Mouse (Mus musculus): ENCODE measurements at regions not wholly inside any gene's neighbourhood (a gene's known extent, or its start where the extent isn't known, plus 50 kb on each side); places are given as distances from the start of the nearest gene placed in this dataset.

GRCm38 (mm10) chr3:134124982-134125381 is 111.3 kb upstream of the Cxxc4 start:
- no peak for ATAC-seq (ENCODE audit: insufficient read depth, low FRiP score)
- Histone ChIP-seq H3K4me3 (replicated peaks; ENCODE audit: low read length) (no peak overlapping the region), H3K4me2 (ENCODE audit: low read depth, low read length) (no peak overlapping the region), H3K27me3 (ENCODE audit: control insufficient read depth, insufficient read depth, low read length) (no peaks in the 10 kb centered on the region), H3K9me3 (replicated peaks; ENCODE audit: control insufficient read depth, low read length) (no peaks in the 10 kb centered on the region), H3K36me3 (ENCODE audit: control insufficient read depth, insufficient read depth, low read length) (no peaks in the 10 kb centered on the region), H3K4me1 (ENCODE audit: control insufficient read depth, insufficient read depth, low read length) (no peaks in the 10 kb centered on the region), H3K9ac (ENCODE audit: low read length) (no peak overlapping the region), H3K27ac (ENCODE audit: low read length) (no peak overlapping the region)

DNA sequence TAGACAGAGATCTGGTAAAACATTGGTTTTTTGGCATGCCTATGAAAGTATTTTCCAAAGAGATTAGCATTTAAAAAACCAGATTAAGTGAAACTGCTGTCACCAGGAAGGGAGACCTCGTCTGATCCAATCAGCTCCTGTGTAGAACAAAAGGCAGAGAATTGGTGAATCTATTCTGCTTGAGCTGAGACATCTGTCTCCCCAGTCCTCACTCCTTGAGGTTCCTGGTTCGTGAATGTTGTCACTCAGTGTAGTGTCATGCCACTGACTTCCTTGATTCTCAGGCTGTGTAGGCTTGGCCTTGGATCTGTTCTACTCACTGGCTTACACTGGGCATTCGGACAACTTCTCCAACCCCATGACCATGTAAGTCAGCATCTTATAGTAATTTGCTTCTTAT is 105.9 kb upstream of the Cxxc4 start:
- ATAC-seq (ENCODE audit: insufficient read depth, low FRiP score), result no peak
- Histone ChIP-seq H3K27ac (ENCODE audit: low read length) (no peak overlapping the region), H3K4me2 (ENCODE audit: low read depth, low read length) (no peak overlapping the region), H3K4me3 (replicated peaks; ENCODE audit: low read length) (no peak overlapping the region), H3K36me3 (ENCODE audit: control insufficient read depth, insufficient read depth, low read length) (no peaks in the 10 kb centered on the region), H3K9me3 (replicated peaks; ENCODE audit: control insufficient read depth, low read length) (no peaks in the 10 kb centered on the region), H3K4me1 (ENCODE audit: control insufficient read depth, insufficient read depth, low read length) (no peaks in the 10 kb centered on the region), H3K9ac (ENCODE audit: low read length) (no peak overlapping the region), H3K27me3 (ENCODE audit: control insufficient read depth, insufficient read depth, low read length) (no peaks in the 10 kb centered on the region)
- WGBS, result 61% methylated on average over 3 of the region's 3 CpGs

- Histone ChIP-seq H3K4me2 (ENCODE audit: low read depth, low read length) (peak overlapping the region; percentile 29), H3K27me3 (ENCODE audit: control insufficient read depth, insufficient read depth, low read length) (no peaks in the 10 kb centered on the region), H3K9me3 (replicated peaks; ENCODE audit: control insufficient read depth, low read length) (no peaks in the 10 kb centered on the region), H3K36me3 (ENCODE audit: control insufficient read depth, insufficient read depth, low read length) (no peaks in the 10 kb centered on the region), H3K9ac (ENCODE audit: low read length) (no peak overlapping the region), H3K4me3 (replicated peaks; ENCODE audit: low read length) (no peak overlapping the region), H3K27ac (ENCODE audit: low read length) (no peak overlapping the region), H3K4me1 (ENCODE audit: control insufficient read depth, insufficient read depth, low read length) (peaks cover 7% of the 10 kb centered on the region; the same call in 1 of the 2 replicates)
- ATAC-seq (ENCODE audit: insufficient read depth, low FRiP score), result no peak
- 26% methylated on average over 7 of the region's 7 CpGs for WGBS
Measured at GRCm38 (mm10) chr3:134145251-134145650, 91.0 kb upstream of the Cxxc4 start.

DNA sequence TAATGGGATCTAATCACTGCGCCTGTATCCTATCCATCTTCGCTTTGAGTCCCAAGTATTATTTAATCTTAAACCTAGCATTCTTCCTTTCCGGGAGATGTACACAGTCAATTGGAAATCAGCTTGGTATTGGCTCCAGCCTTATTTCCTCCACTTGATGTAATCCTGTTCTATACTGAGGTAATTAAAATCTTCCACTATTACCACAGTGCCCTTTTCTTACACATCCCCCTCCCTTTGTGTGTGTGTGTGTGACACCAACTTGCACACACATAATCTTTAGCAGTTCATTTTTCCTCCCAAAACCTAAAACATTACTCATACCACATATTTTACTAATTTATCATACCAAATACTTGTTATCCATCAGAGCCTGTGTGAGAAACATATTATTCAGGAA is 90.3 kb upstream of the Cxxc4 start:
- whole genome bisulfite sequencing, result 78% methylated on average over 3 of the region's 3 CpGs
- H3K4me1 ChIP-seq (ENCODE audit: control insufficient read depth, insufficient read depth, low read length), result peaks cover 7% of the 10 kb centered on the region; the same call in 1 of the 2 replicates
- no peak overlapping the region for H3K4me2 ChIP-seq (ENCODE audit: low read depth, low read length)
- no peak overlapping the region for H3K27ac ChIP-seq (ENCODE audit: low read length)
- no peak overlapping the region for H3K4me3 ChIP-seq (replicated peaks; ENCODE audit: low read length)
- no peak for ATAC-seq (ENCODE audit: insufficient read depth, low FRiP score)
- H3K36me3 ChIP-seq (ENCODE audit: control insufficient read depth, insufficient read depth, low read length), result no peaks in the 10 kb centered on the region
- H3K9ac ChIP-seq (ENCODE audit: low read length), result no peak overlapping the region
- H3K27me3 ChIP-seq (ENCODE audit: control insufficient read depth, insufficient read depth, low read length), result no peaks in the 10 kb centered on the region
- H3K9me3 ChIP-seq (replicated peaks; ENCODE audit: control insufficient read depth, low read length), result no peaks in the 10 kb centered on the region

GRCm38 (mm10) chr3:134146373-134147224 is 89.7 kb upstream of the Cxxc4 start:
- H3K36me3 ChIP-seq (ENCODE audit: control insufficient read depth, insufficient read depth, low read length), result no peaks in the 10 kb centered on the region
- 0 out of 2 replicates have a peak overlapping the region, but pooled peaks have one; percentile 19 for H3K27ac ChIP-seq (ENCODE audit: low read length)
- H3K9me3 ChIP-seq (replicated peaks; ENCODE audit: control insufficient read depth, low read length), result no peaks in the 10 kb centered on the region
- H3K4me3 ChIP-seq (replicated peaks; ENCODE audit: low read length), result peak overlapping the region; percentile 37
- H3K27me3 ChIP-seq (ENCODE audit: control insufficient read depth, insufficient read depth, low read length), result no peaks in the 10 kb centered on the region
- H3K9ac ChIP-seq (ENCODE audit: low read length), result peak overlapping the region; percentile 52
- H3K4me1 ChIP-seq (ENCODE audit: control insufficient read depth, insufficient read depth, low read length), result peaks cover 7% of the 10 kb centered on the region; the same call in 1 of the 2 replicates
- peak overlapping the region; percentile 58 for H3K4me2 ChIP-seq (ENCODE audit: low read depth, low read length)
- 13% methylated on average over 14 of the region's 14 CpGs for WGBS
- peak; percentile 83; the same call in 1 of the 2 replicates for ATAC-seq (ENCODE audit: insufficient read depth, low FRiP score)

DNA sequence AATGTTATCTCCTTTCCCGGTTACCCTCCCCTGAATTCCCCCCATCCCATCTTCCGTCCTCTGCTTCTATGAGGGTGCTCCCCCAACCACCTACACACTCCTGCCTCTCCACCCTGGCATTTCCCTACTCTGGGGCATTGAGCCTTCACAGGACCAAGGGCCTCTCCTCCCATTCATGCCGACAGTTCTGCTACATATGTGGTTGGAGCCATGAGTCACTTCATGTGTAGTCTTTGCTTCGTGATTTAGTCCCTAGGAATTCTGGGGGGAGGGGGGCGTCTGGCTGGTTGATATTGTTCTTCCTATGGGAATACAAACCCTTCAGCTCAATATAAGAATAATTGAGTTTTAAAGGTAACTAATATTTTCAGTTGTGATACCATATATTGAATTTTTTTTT is 74.0 kb upstream of the Cxxc4 start:
- no peak overlapping the region for H3K4me2 ChIP-seq (ENCODE audit: low read depth, low read length)
- no peak overlapping the region for H3K4me3 ChIP-seq (replicated peaks; ENCODE audit: low read length)
- no peaks in the 10 kb centered on the region for H3K36me3 ChIP-seq (ENCODE audit: control insufficient read depth, insufficient read depth, low read length)
- 83% methylated on average over 5 of the region's 5 CpGs for WGBS
- ATAC-seq (ENCODE audit: insufficient read depth, low FRiP score), result no peak
- H3K27ac ChIP-seq (ENCODE audit: low read length), result no peak overlapping the region
- H3K9me3 ChIP-seq (replicated peaks; ENCODE audit: control insufficient read depth, low read length), result no peaks in the 10 kb centered on the region
- H3K27me3 ChIP-seq (ENCODE audit: control insufficient read depth, insufficient read depth, low read length), result no peaks in the 10 kb centered on the region
- no peak overlapping the region for H3K9ac ChIP-seq (ENCODE audit: low read length)
- H3K4me1 ChIP-seq (ENCODE audit: control insufficient read depth, insufficient read depth, low read length), result no peaks in the 10 kb centered on the region

GRCm38 (mm10) chr3:134169922-134170321 is 66.4 kb upstream of the Cxxc4 start:
- Histone ChIP-seq H3K36me3 (ENCODE audit: control insufficient read depth, insufficient read depth, low read length) (no peaks in the 10 kb centered on the region), H3K27ac (ENCODE audit: low read length) (no peak overlapping the region), H3K4me3 (replicated peaks; ENCODE audit: low read length) (no peak overlapping the region), H3K27me3 (ENCODE audit: control insufficient read depth, insufficient read depth, low read length) (no peaks in the 10 kb centered on the region), H3K4me2 (ENCODE audit: low read depth, low read length) (no peak overlapping the region), H3K9ac (ENCODE audit: low read length) (no peak overlapping the region), H3K4me1 (ENCODE audit: control insufficient read depth, insufficient read depth, low read length) (no peaks in the 10 kb centered on the region), H3K9me3 (replicated peaks; ENCODE audit: control insufficient read depth, low read length) (no peaks in the 10 kb centered on the region)
- no peak for ATAC-seq (ENCODE audit: insufficient read depth, low FRiP score)
- WGBS, result 39% methylated on average over 1 of the region's 1 CpGs

- WGBS, result 13% methylated on average over 3 of the region's 3 CpGs
Measured at GRCm38 (mm10) chr3:134172357-134172756, 63.9 kb upstream of the Cxxc4 start.

GRCm38 (mm10) chr3:134178491-134179054 is 57.7 kb upstream of the Cxxc4 start:
- no peaks in the 10 kb centered on the region for H3K9me3 ChIP-seq (replicated peaks; ENCODE audit: control insufficient read depth, low read length)
- H3K27ac ChIP-seq (ENCODE audit: low read length), result no peak overlapping the region
- 0 out of 2 replicates have a peak, but pooled peaks have one; percentile 17 for ATAC-seq (ENCODE audit: insufficient read depth, low FRiP score)
- no peak overlapping the region for H3K4me2 ChIP-seq (ENCODE audit: low read depth, low read length)
- WGBS, result 63% methylated on average over 7 of the region's 7 CpGs
- H3K9ac ChIP-seq (ENCODE audit: low read length), result no peak overlapping the region
- no peaks in the 10 kb centered on the region for H3K27me3 ChIP-seq (ENCODE audit: control insufficient read depth, insufficient read depth, low read length)
- no peaks in the 10 kb centered on the region for H3K4me1 ChIP-seq (ENCODE audit: control insufficient read depth, insufficient read depth, low read length)
- H3K4me3 ChIP-seq (replicated peaks; ENCODE audit: low read length), result no peak overlapping the region
- H3K36me3 ChIP-seq (ENCODE audit: control insufficient read depth, insufficient read depth, low read length), result no peaks in the 10 kb centered on the region

More at GRCm38 (mm10) chr3:134172357-134172756, 63.9 kb upstream of the Cxxc4 start:
- H3K36me3 ChIP-seq (ENCODE audit: control insufficient read depth, insufficient read depth, low read length), result no peaks in the 10 kb centered on the region
- H3K4me3 ChIP-seq (replicated peaks; ENCODE audit: low read length), result no peak overlapping the region
- H3K9me3 ChIP-seq (replicated peaks; ENCODE audit: control insufficient read depth, low read length), result no peaks in the 10 kb centered on the region
- ATAC-seq (ENCODE audit: insufficient read depth, low FRiP score), result no peak
- no peak overlapping the region for H3K27ac ChIP-seq (ENCODE audit: low read length)
- no peaks in the 10 kb centered on the region for H3K27me3 ChIP-seq (ENCODE audit: control insufficient read depth, insufficient read depth, low read length)
- no peak overlapping the region for H3K4me2 ChIP-seq (ENCODE audit: low read depth, low read length)
- no peak overlapping the region for H3K9ac ChIP-seq (ENCODE audit: low read length)
- H3K4me1 ChIP-seq (ENCODE audit: control insufficient read depth, insufficient read depth, low read length), result no peaks in the 10 kb centered on the region

Data from stomach, embryonic 16.5 days (tissue).